In the genomic region with DNA sequence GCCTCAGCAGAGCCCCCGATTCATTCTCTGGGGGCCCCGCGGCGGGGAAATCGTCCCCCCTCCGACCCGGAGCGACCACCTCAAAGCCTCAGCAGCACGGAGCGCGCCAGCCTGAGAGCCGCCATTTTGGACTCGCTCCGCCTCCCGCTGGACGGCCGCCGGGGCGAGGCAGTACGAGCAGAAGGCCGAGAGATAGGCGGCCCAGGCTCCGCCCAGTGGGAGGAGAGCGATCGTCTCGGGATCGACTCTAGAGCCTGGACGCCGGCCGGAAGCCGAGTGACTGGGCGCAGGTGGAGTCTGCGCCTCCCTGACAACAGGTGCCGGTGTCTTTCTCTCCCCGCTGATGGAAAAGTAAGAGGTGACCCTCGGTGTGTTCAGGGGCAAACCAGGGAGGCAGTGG, we compare ENCODE assay signal across 8 mouse cellular contexts. TPM values are rescaled to one million over a fixed set of nuclear protein-coding genes. Genes with fewer than 3 reads are reported as not detected.
DNase-seq lines count a peak whose midpoint lies in the region; ATAC-seq and TF ChIP-seq lines count a peak whose summit lies in the region.

A gene (minus strand): TSS at position 136 of the 400 bp plus-strand sequence.

- TF ChIP-seq EP300 in liver, embryonic 14.5 days (IDR thresholded peaks at IDR 0.05; ENCODE audit: low read depth) = no peak
- TF ChIP-seq EP300 in stomach, postnatal 0 days (optimal IDR thresholded peaks at IDR 0.05) = no peak

- ATAC-seq in heart, embryonic 15.5 days (replicated peaks; ENCODE audit: insufficient number of reproducible peaks, insufficient read depth, low FRiP score, low read depth) = peak; percentile 86
- ATAC-seq in liver, embryonic 14.5 days (ENCODE audit: insufficient read depth) = peak; percentile 96
- ATAC-seq in neural tube, embryonic 11.5 days (ENCODE audit: insufficient read depth, low FRiP score, low TSS enrichment) = peak; percentile 93
- peak; percentile 95 for ATAC-seq in stomach, postnatal 0 days (ENCODE audit: low FRiP score, low TSS enrichment)

- peak; percentile 96 for DNase-seq in CD4-positive, CD25-positive, alpha-beta regulatory T cell, adult 2 months (ENCODE audit: low read depth, low spot score)
- DNase-seq in fibroblast of lung, adult 2 months (ENCODE audit: low read depth) = peak; percentile 58
- peak; percentile 96 to 97 for DNase-seq in kidney, postnatal 25 days
- DNase-seq in liver, embryonic 14.5 days (ENCODE audit: low read depth in 3 of 3, low spot score in 3 of 3) = peak; percentile 87 to 90 (median 89)
- DNase-seq in neural tube, embryonic 11.5 days (ENCODE audit: low spot score) = peak; percentile 94
- DNase-seq in stomach, postnatal 0 days (ENCODE audit: low spot score) = peak; percentile 94

- TF ChIP-seq CTCF in liver, embryonic 14.5 days (IDR thresholded peaks at IDR 0.05; ENCODE audit: low read depth) = no peak
- peak; percentile 9; the same call in 1 of the 2 replicates for TF ChIP-seq CTCF in stomach, postnatal 0 days (IDR thresholded peaks at IDR 0.05; ENCODE audit: low read depth)

- H3K4me3 ChIP-seq in brown adipose tissue, adult 24 weeks (ENCODE audit: insufficient read depth, low read depth, low read length) = peak within 1 kb of the TSS; percentile 94
- H3K4me3 ChIP-seq in heart, embryonic 15.5 days = peak within 1 kb of the TSS; percentile 93
- H3K4me3 ChIP-seq in liver, embryonic 14.5 days (ENCODE audit: insufficient read depth in 1 of 2, low read depth in 2 of 2, low read length in 2 of 2) = peak within 1 kb of the TSS; percentile 92 to 98
- peak within 1 kb of the TSS; percentile 96 for H3K4me3 ChIP-seq in neural tube, embryonic 11.5 days (ENCODE audit: low read depth, low read length)
- peak within 1 kb of the TSS; percentile 94 for H3K4me3 ChIP-seq in stomach, postnatal 0 days (ENCODE audit: low read depth, low read length)

- H3K27me3 ChIP-seq in heart, embryonic 15.5 days = no peaks in the 10 kb centered on the region
- H3K27me3 ChIP-seq in liver, embryonic 14.5 days (ENCODE audit: control insufficient read depth, insufficient read depth, low read length) = no peaks in the 10 kb centered on the region
- H3K27me3 ChIP-seq in neural tube, embryonic 11.5 days (ENCODE audit: control insufficient read depth, insufficient read depth, low read length) = no peaks in the 10 kb centered on the region
- no peaks in the 10 kb centered on the region for H3K27me3 ChIP-seq in stomach, postnatal 0 days (ENCODE audit: control insufficient read depth, insufficient read depth, low read length)

- WGBS in heart, embryonic 15.5 days = under 1% methylated on average over 36 of the region's 36 CpGs
- WGBS in liver, embryonic 14.5 days (ENCODE audit: insufficient replicate concordance) = under 1% methylated on average over 36 of the region's 36 CpGs
- WGBS in neural tube, embryonic 11.5 days = 0% methylated on average over 36 of the region's 36 CpGs
- under 1% methylated on average over 36 of the region's 36 CpGs for WGBS in stomach, postnatal 0 days

- no peaks in the 10 kb centered on the region for H3K36me3 ChIP-seq in heart, embryonic 15.5 days
- no peaks in the 10 kb centered on the region for H3K36me3 ChIP-seq in liver, embryonic 14.5 days (replicated peaks; ENCODE audit: control insufficient read depth, insufficient read depth, low read depth)
- H3K36me3 ChIP-seq in neural tube, embryonic 11.5 days (ENCODE audit: control insufficient read depth, insufficient read depth, low read length) = no peaks in the 10 kb centered on the region
- no peaks in the 10 kb centered on the region for H3K36me3 ChIP-seq in stomach, postnatal 0 days (ENCODE audit: control insufficient read depth, insufficient read depth, low read length)

- H3K9ac ChIP-seq in heart, embryonic 15.5 days = peak within 1 kb of the TSS; percentile 83
- peak within 1 kb of the TSS; percentile 84 for H3K9ac ChIP-seq in liver, embryonic 14.5 days (replicated peaks)
- peak within 1 kb of the TSS; percentile 82 for H3K9ac ChIP-seq in neural tube, embryonic 11.5 days (ENCODE audit: low read length)
- H3K9ac ChIP-seq in stomach, postnatal 0 days (ENCODE audit: low read length) = peak within 1 kb of the TSS; percentile 83

- no peaks in the 10 kb centered on the region for H3K9me3 ChIP-seq in heart, embryonic 15.5 days (replicated peaks)
- H3K9me3 ChIP-seq in liver, embryonic 14.5 days (ENCODE audit: control insufficient read depth, low read length) = no peaks in the 10 kb centered on the region
- H3K9me3 ChIP-seq in neural tube, embryonic 11.5 days (ENCODE audit: control insufficient read depth, low read length) = no peaks in the 10 kb centered on the region
- no peaks in the 10 kb centered on the region for H3K9me3 ChIP-seq in stomach, postnatal 0 days (ENCODE audit: control insufficient read depth, low read length)

- H3K4me1 ChIP-seq in brown adipose tissue, adult 24 weeks (ENCODE audit: control insufficient read depth, insufficient read depth, insufficient read length, low read length) = peaks cover 4% of the 10 kb centered on the region; the same call in 1 of the 2 replicates
- H3K4me1 ChIP-seq in heart, embryonic 15.5 days (replicated peaks) = peaks cover 12% of the 10 kb centered on the region
- peaks cover 4 to 10% of the 10 kb centered on the region in 2 experiments for H3K4me1 ChIP-seq in liver, embryonic 14.5 days (replicated peaks; ENCODE audit: control insufficient read depth in 2 of 2, insufficient read depth in 2 of 2, low read length in 1 of 2)
- peaks cover 9% of the 10 kb centered on the region for H3K4me1 ChIP-seq in neural tube, embryonic 11.5 days (ENCODE audit: control insufficient read depth, insufficient read depth, low read length)
- no peaks in the 10 kb centered on the region for H3K4me1 ChIP-seq in stomach, postnatal 0 days (replicated peaks; ENCODE audit: control insufficient read depth, insufficient read depth)

- peak within 1 kb of the TSS; percentile 76 for H3K27ac ChIP-seq in brown adipose tissue, adult 24 weeks (replicated peaks; ENCODE audit: low read depth, low read length)
- peak within 1 kb of the TSS; percentile 31; the same call in 1 of the 2 replicates for H3K27ac ChIP-seq in heart, embryonic 15.5 days
- no peak within 1 kb of the TSS for H3K27ac ChIP-seq in liver, embryonic 14.5 days
- H3K27ac ChIP-seq in neural tube, embryonic 11.5 days (ENCODE audit: low read depth, low read length) = no peak within 1 kb of the TSS
- H3K27ac ChIP-seq in stomach, postnatal 0 days (replicated peaks) = no peak within 1 kb of the TSS

- peak within 1 kb of the TSS; percentile 92 for H3K4me2 ChIP-seq in heart, embryonic 15.5 days
- H3K4me2 ChIP-seq in liver, embryonic 14.5 days (ENCODE audit: low read depth) = peak within 1 kb of the TSS; percentile 87
- peak within 1 kb of the TSS; percentile 88 for H3K4me2 ChIP-seq in neural tube, embryonic 11.5 days (ENCODE audit: low read depth)
- peak within 1 kb of the TSS; percentile 92 for H3K4me2 ChIP-seq in stomach, postnatal 0 days (replicated peaks; ENCODE audit: low read depth)

RNA-seq across cellular contexts. Expression of the gene that starts here (rescaled TPM):
- polyA plus RNA-seq in brown adipose tissue, adult 24 weeks (2012; ENCODE audit: insufficient read depth, insufficient read length, missing spikeins) = 6.9 and 7.3 TPM in 2 replicates
- 7.8 and 8.6 TPM in 2 replicates for polyA plus RNA-seq in heart, embryonic 15.5 days (2015; fragmentation: Nextera tagmentation; extraction: Ambion mirVana)
- polyA plus RNA-seq in liver, embryonic 14.5 days (2012; rRNA removed) = 3.2 and 4.7 TPM in 2 replicates
- polyA plus RNA-seq in liver, embryonic 14.5 days (2014; fragmentation: Nextera tagmentation; extraction: Ambion mirVana) = 5.0 and 6.7 TPM in 2 replicates
- polyA plus RNA-seq in neural tube, embryonic 11.5 days (2014; fragmentation: Nextera tagmentation; extraction: Ambion mirVana) = 16.8 and 17.0 TPM in 2 replicates
- 4.7 and 4.9 TPM in 2 replicates for polyA plus RNA-seq in stomach, postnatal 0 days (2015; fragmentation: Nextera tagmentation; extraction: Ambion mirVana)

Comparison
In these comparisons a context has a peak if more than half of its experiments do, and no peak if none do; other contexts are left out.
1. H3K27ac ChIP-seq: peak in brown adipose tissue, adult 24 weeks (single experiment) and heart, embryonic 15.5 days (single experiment); none in liver, embryonic 14.5 days (single experiment), neural tube, embryonic 11.5 days (single experiment) and stomach, postnatal 0 days (single experiment).
2. Peak in every context shown above with its lines, with median percentiles within 50 percentile points of each other: DNase-seq, H3K4me3 ChIP-seq, ATAC-seq, H3K4me2 ChIP-seq and H3K9ac ChIP-seq.